Mouse (Mus musculus) kidney, embryonic 16.5 days (tissue): ENCODE measurements at regions not wholly inside any gene's neighbourhood (a gene's known extent, or its start where the extent isn't known, plus 50 kb on each side); places are given as distances from the start of the nearest gene placed in this dataset.

Source experiments
- ATAC-seq: fragments of 200-750 bp; cut with Nextera tagmentation; 2 replicates; pipeline ENCODE4 v1.8.0; 2017; ENCODE audit warnings: moderate TSS enrichment; ENCODE audit not compliant: low FRiP score, low TSS enrichment
- H3K27ac ChIP-seq: fragments of 300-500 bp; sonication (generic); 2 replicates; pipeline ENCODE4 v1.5.1; 2014; ENCODE audit warnings: low read length
- H3K27me3 ChIP-seq: fragments of 300-500 bp; sonication (generic); 2 replicates; pipeline ENCODE4 v1.6.1; 2014; ENCODE audit warnings: low read length, control low read depth, mixed read lengths; ENCODE audit not compliant: insufficient read depth
- H3K36me3 ChIP-seq: fragments of 300-500 bp; sonication (generic); 2 replicates; pipeline ENCODE4 v1.6.1; 2014; ENCODE audit warnings: low read length, control low read depth, mixed read lengths; ENCODE audit not compliant: insufficient read depth
- H3K4me1 ChIP-seq: fragments of 300-500 bp; sonication (generic); 2 replicates; pipeline ENCODE4 v1.6.1; 2014; ENCODE audit warnings: low read length, control low read depth, mixed read lengths; ENCODE audit not compliant: insufficient read depth
- H3K4me2 ChIP-seq: fragments of 300-500 bp; sonication (generic); replicated peaks from 2 replicates; pipeline ENCODE4 v1.6.1; 2014; ENCODE audit warnings: low read depth, low read length
- H3K4me3 ChIP-seq: fragments of 300-500 bp; sonication (generic); 2 replicates; pipeline ENCODE4 v1.5.1; 2014; ENCODE audit warnings: mild to moderate bottlenecking, low read length
- H3K9ac ChIP-seq: fragments of 300-500 bp; sonication (generic); replicated peaks from 2 replicates; pipeline ENCODE4 v1.6.1; 2014; ENCODE audit warnings: low read length
- H3K9me3 ChIP-seq: fragments of 300-500 bp; sonication (generic); 2 replicates; pipeline ENCODE4 v1.6.1; 2016; ENCODE audit warnings: low read length, control low read depth
- WGBS: fragments of 180-500 bp; shearing (Covaris S2); extraction: QIAGEN DNeasy Blood & Tissue Kit; methylation state at CpG from one replicate; pipeline ENCODE4 v1.1.7; 2014; 5-methylcytosine and 5-hydroxymethylcytosine counted together

GRCm38 (mm10) chr1:88964045-88964747 is 106.0 kb upstream of the Sh3bp4 start:
- Histone ChIP-seq H3K4me3 (no peak overlapping the region), H3K9me3 (0 out of 2 replicates have a peak, but pooled peaks cover 3% of the 10 kb centered on the region), H3K27ac (no peak overlapping the region), H3K9ac (no peak overlapping the region), H3K36me3 (no peaks in the 10 kb centered on the region), H3K4me2 (no peak overlapping the region), H3K4me1 (peaks cover 10% of the 10 kb centered on the region), H3K27me3 (no peaks in the 10 kb centered on the region)
- ATAC-seq, result no peak
- 76% methylated on average over 14 of the region's 14 CpGs for WGBS

- Histone ChIP-seq H3K9me3 (0 out of 2 replicates have a peak, but pooled peaks cover 3% of the 10 kb centered on the region), H3K36me3 (no peaks in the 10 kb centered on the region), H3K4me2 (no peak overlapping the region), H3K9ac (no peak overlapping the region), H3K4me1 (no peaks in the 10 kb centered on the region), H3K27ac (no peak overlapping the region), H3K4me3 (no peak overlapping the region), H3K27me3 (no peaks in the 10 kb centered on the region)
- ATAC-seq, result no peak
- 66% methylated on average over 2 of the region's 2 CpGs for WGBS
Measured at GRCm38 (mm10) chr1:88966416-88966815, 103.8 kb upstream of the Sh3bp4 start.

- no peak overlapping the region for H3K27ac ChIP-seq
- WGBS, result 71% methylated on average over 7 of the region's 7 CpGs
- 0 out of 2 replicates have a peak, but pooled peaks cover 3% of the 10 kb centered on the region for H3K4me1 ChIP-seq
- no peak overlapping the region for H3K4me2 ChIP-seq
- H3K36me3 ChIP-seq, result no peaks in the 10 kb centered on the region
- H3K9me3 ChIP-seq, result 0 out of 2 replicates have a peak, but pooled peaks cover 3% of the 10 kb centered on the region
- no peaks in the 10 kb centered on the region for H3K27me3 ChIP-seq
- ATAC-seq, result no peak
- no peak overlapping the region for H3K9ac ChIP-seq
- H3K4me3 ChIP-seq, result no peak overlapping the region
Measured at GRCm38 (mm10) chr1:88968142-88968541, 102.1 kb upstream of the Sh3bp4 start.

GRCm38 (mm10) chr1:88969016-88969415 is 101.2 kb upstream of the Sh3bp4 start:
- H3K27ac ChIP-seq, result no peak overlapping the region
- H3K4me2 ChIP-seq, result no peak overlapping the region
- no peak overlapping the region for H3K9ac ChIP-seq
- H3K4me1 ChIP-seq, result 0 out of 2 replicates have a peak, but pooled peaks cover 3% of the 10 kb centered on the region
- no peaks in the 10 kb centered on the region for H3K36me3 ChIP-seq
- no peaks in the 10 kb centered on the region for H3K9me3 ChIP-seq
- no peaks in the 10 kb centered on the region for H3K27me3 ChIP-seq
- WGBS, result 91% methylated on average over 7 of the region's 7 CpGs
- ATAC-seq, result no peak
- H3K4me3 ChIP-seq, result no peak overlapping the region

GRCm38 (mm10) chr1:88969630-88970029 is 100.6 kb upstream of the Sh3bp4 start:
- Histone ChIP-seq H3K4me1 (0 out of 2 replicates have a peak, but pooled peaks cover 3% of the 10 kb centered on the region), H3K9ac (no peak overlapping the region), H3K36me3 (no peaks in the 10 kb centered on the region), H3K27ac (no peak overlapping the region), H3K4me3 (no peak overlapping the region), H3K4me2 (no peak overlapping the region), H3K9me3 (no peaks in the 10 kb centered on the region), H3K27me3 (no peaks in the 10 kb centered on the region)
- no peak for ATAC-seq
- WGBS, result 97% methylated on average over 3 of the region's 3 CpGs

- H3K4me3 ChIP-seq, result no peak overlapping the region
- no peak overlapping the region for H3K27ac ChIP-seq
- H3K4me2 ChIP-seq, result no peak overlapping the region
- ATAC-seq, result no peak
- H3K9me3 ChIP-seq, result peaks cover 11% of the 10 kb centered on the region
- no peaks in the 10 kb centered on the region for H3K27me3 ChIP-seq
- no peaks in the 10 kb centered on the region for H3K36me3 ChIP-seq
- 66% methylated on average over 8 of the region's 8 CpGs for WGBS
- no peak overlapping the region for H3K9ac ChIP-seq
- 0 out of 2 replicates have a peak, but pooled peaks cover 3% of the 10 kb centered on the region for H3K4me1 ChIP-seq
Measured at GRCm38 (mm10) chr1:88976101-88976500, 94.1 kb upstream of the Sh3bp4 start.

GRCm38 (mm10) chr1:88988011-88988695 is 82.1 kb upstream of the Sh3bp4 start:
- no peak for ATAC-seq
- Histone ChIP-seq H3K4me2 (no peak overlapping the region), H3K27ac (no peak overlapping the region), H3K4me1 (no peaks in the 10 kb centered on the region), H3K9me3 (no peaks in the 10 kb centered on the region), H3K27me3 (no peaks in the 10 kb centered on the region), H3K36me3 (no peaks in the 10 kb centered on the region), H3K9ac (no peak overlapping the region), H3K4me3 (no peak overlapping the region)

- Histone ChIP-seq H3K27ac (peak overlapping the region; percentile 59; the same call in 1 of the 2 replicates), H3K4me2 (no peak overlapping the region), H3K9me3 (no peaks in the 10 kb centered on the region), H3K4me3 (no peak overlapping the region), H3K4me1 (peaks cover 15% of the 10 kb centered on the region), H3K9ac (no peak overlapping the region), H3K36me3 (no peaks in the 10 kb centered on the region), H3K27me3 (no peaks in the 10 kb centered on the region)
- peak; percentile 46; the same call in 1 of the 2 replicates for ATAC-seq
- WGBS, result 44% methylated on average over 12 of the region's 12 CpGs
Measured at GRCm38 (mm10) chr1:88994588-88995331, 75.5 kb upstream of the Sh3bp4 start.

- Histone ChIP-seq H3K9ac (no peak overlapping the region), H3K4me2 (no peak overlapping the region), H3K4me1 (peaks cover 15% of the 10 kb centered on the region), H3K27ac (no peak overlapping the region), H3K27me3 (no peaks in the 10 kb centered on the region), H3K36me3 (no peaks in the 10 kb centered on the region), H3K4me3 (no peak overlapping the region), H3K9me3 (peaks cover 6% of the 10 kb centered on the region; the same call in 1 of the 2 replicates)
- WGBS, result 36% methylated on average over 8 of the region's 8 CpGs
- no peak for ATAC-seq
Measured at GRCm38 (mm10) chr1:88995945-88996344, 74.3 kb upstream of the Sh3bp4 start.
